Mouse (Mus musculus) heart, adult 9 months (tissue): ENCODE measurements around the gene Slc2a13.

ENCODE experiments used
- DNase-seq, 2 experiments: peaks; one replicate each; pipeline ENCODE4 v3.0.0; 2022; ENCODE audit warnings: low spot score in 2 of 2

The Slc2a13 gene

DNA sequence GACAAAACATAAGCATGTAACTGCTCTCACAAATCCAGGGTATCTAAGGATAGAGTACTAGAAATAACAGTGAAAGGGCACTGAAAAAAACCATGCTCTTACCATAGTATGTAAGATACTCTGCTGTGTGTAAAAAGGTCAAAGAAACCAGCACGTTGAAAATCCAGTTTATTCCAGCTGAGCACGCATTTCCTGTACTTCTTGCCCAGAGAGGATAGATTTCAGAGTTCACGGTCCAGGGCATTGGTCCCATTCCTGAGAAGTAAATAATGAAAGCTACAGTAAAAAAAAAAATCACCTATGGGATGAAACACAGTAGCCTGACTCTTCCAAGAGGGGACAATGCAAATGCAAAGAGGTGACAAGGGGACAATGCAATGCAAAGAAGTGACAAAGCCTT is 297.1 kb downstream of the Slc2a13 start:
- DNase-seq, result no peak

DNA sequence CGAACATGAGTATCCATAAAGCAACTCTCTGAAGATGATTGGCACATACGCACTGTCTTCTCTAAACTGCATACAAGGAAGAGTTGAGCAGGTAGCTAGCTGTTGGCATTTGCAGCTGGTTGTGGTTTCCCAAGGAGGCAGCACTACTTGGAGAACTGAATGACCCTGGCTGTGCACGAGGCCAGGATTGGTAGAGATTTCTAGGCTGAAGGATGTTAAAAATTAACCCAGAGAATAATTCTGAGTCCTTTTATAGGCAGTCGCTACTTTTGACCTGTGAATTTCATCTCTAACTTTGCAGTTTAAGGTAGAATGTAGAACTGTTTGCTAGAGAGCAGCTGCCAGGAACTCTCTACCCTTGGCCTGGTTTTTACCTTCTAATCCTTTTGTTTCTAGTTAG is 304.5 kb downstream of the Slc2a13 start:
- no peak for DNase-seq

DNA sequence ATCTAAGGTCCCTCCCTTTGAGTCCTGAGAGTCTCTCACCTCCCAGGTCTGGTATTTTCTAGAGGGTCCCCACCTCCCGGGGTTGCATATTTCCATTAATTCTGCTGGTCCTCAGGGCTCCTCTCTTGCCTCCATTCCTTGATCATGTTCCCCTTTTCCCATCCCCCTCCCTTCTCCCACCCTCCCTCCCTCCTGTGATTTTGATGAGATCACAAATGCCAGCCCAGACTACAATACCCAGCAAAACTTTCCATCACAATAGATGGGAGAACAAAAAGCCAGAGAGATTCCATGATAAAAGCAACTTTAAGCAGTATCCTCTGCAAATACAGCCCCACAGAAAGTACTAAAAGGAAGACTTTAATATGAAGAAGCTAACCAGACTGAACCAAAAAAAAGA is 309.1 kb downstream of the Slc2a13 start:
- no peak for DNase-seq

DNA sequence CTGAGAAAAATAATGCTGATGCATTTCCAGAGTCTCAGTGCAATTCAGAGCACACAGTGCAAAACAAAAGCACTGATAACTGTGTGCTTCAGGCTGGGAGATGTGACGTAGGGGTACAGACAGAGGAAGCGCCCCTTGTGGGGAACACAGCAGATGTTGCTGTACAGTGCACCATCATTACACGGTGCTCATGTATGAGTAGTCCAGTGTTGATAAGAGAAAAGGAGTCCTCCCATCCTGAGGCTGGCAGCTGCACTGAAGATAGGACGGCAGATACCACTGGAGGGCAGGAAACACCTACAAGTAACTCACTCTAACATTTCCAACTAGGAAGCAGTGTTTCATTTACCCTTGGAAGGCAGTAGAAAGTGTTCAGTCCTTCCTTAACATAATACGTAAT is 312.5 kb downstream of the Slc2a13 start:
- DNase-seq, result no peak

DNA sequence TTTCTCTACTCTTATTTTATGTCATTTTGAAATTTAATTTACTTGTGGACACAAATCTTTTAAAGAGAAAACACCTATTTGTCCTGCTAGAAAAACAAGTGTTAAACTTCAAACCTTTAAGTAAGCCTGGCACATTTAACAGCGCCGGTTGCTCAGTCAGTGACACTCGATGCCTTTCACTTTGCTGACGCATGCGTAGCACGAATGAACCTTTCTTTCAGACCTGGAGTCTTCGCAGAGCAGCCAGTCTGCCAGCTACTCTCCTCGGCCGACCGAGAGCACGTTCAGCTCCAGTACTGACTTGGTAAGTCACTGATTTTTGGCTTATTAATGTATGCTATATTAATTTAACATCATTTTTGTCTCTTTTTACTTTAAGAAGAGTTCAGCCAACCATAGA is 315.9 kb downstream of the Slc2a13 start:
- no peak for DNase-seq

DNA sequence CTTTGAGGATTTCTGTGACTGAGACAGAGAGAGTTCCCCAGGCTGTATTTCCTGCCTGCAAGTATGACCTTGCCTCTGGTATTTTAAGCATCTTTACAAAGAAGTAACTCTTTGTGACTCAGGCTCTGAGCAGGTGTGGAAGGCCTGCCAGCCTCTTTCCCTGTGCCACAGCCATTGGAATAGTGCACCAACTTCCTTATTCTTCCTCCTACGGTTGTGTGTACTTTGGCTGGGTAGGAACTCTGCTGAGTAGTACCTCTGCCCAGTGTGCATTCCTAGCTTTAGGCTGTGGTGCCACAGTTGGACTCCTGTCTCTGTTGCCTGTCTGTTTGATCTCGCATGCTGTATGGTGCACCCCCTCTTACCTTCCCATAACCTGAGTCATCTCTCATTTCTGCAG is 317.8 kb downstream of the Slc2a13 start:
- no peak for DNase-seq

DNA sequence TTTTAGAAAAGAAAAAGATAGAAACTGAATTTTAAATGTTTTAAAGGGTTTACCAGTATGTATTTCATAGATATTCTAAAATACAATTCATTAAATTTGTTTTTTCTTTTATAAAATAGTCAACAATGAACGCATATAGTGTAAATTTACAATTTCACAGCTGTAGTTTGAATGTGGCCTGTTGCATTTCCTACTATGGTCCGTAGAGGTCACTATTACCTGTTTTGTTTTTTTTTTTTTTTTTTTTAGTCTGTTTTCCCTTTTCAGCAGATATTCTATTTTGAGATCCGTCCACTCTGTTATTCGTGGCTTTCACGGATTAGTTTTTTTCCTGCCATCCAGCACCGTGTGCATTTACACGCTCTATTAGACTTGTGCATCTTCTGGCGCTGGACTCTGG is 320.1 kb downstream of the Slc2a13 start:
- no peak for DNase-seq

DNA sequence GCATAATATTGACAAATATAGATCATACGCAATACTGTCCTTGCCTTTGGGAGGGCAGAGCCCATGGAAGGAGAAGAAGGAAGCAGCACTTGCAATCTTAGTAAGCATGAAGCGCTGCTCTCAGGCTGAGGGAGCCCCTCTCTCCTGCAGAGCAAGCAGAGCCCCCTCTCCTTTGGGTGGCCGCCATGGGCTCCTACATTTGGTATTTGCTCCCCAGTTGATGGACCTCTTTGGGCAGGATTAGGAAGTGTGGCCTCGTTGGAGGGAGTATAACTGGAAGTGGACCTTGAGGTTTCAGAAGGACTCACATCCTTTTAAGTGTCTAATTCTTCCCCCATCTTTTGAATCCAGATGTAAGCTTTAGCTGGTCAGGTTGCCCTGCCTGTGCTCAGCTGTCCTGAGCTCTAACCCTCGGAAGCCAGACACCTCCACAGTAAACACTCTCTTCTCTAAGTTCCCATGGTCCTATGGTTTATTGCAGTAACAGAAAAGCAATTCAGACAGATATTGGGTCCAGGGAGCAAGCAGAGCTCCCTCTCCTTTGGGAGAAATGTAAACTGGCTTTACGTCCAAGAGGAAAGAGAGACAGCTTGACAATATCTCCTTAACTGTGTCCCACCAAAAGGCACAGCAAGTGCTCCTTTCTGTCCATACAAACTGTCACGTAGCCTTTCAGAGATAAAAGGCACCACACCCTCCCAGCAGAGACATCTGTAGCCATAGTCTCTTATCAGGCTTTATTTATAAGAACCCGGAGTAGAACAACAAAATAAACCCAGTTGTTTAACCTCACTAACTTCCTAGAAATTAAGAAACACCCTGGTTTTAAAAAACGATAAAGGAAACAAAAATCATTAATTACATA is 321.3 kb downstream of the Slc2a13 start:
- DNase-seq, result no peak

DNA sequence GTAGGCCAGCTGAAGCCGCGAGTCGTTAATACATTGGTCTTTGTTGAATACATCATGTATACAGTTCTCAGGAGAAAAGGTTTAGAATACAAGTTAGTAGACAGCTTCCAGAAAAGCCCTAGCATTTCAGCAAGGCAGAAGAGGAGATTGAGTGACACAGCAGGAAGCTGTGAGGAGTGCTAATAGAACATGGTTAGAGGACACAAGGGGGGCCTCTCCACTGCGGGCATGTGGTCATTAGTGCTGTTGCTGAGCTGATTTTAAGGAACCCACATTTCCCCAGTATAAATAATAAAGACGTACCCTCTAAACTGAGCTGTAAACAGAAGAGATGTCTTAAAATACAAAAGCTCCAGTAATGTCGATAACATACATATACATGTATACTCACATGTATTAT is 322.2 kb downstream of the Slc2a13 start:
- DNase-seq, result no peak

DNA sequence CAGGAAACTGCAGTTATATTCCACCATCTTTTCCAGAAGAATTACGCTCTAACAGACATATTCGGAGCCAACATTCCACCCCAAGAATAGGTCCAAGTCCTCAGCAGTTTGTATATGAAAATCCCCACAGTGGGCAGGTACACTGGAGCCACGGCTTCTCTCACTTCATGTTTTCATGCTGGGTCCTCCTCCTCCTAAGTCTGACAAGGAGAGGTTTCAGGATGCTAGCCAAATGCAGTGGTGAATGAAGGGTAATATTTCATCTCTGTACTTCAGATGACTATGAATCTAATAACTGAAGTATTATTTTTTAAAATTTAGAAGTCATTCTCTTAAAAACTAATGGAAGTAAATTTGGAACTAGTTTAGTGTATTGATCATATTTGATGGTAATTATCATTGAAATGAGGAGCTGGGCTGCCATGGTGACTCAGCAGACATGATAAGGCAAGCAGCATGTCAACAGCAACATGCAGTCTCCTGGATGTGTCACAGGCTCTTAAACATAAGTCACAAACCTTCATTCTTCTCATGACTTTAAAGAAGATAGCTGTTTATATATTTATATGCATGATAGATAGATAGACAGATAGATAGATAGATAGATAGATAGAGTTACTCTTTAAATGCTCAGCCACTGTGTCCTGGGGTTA is 332.3 kb downstream of the Slc2a13 start:
- DNase-seq, result no peak

DNA sequence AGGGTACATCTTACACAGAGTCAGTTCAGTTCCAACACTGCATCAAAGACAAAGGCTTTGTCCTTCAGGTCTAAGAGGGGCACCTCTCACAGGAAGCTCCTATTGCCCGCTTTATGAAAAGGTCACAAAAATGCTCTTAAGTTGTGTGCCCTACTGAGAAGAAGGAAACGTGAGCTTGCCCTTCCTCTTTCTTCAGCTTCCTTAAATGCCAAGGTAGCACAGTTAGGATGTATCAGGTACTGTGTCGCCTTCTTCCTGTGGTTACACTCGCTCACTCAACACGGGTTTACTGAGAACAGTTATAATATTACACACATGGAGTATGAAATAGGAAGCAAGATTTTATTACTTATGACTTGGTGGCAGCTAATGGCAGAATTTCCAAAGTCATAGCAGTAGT is 335.8 kb downstream of the Slc2a13 start:
- no peak for DNase-seq
